Mouse (Mus musculus) CH12.LX (cell line): ENCODE data around the gene Prpf31. TPM values are rescaled to one million over a fixed set of nuclear protein-coding genes. Genes with fewer than 3 reads are reported as not detected.

Experiments
- DNase-seq: peaks from one replicate; pipeline ENCODE4 v3.0.0-alpha.2; 2013; ENCODE audit errors: extremely low read depth
- H3K27ac ChIP-seq: 2 replicates; pipeline ENCODE4 v1.5.1; 2012; ENCODE audit warnings: low read depth, mild to moderate bottlenecking, control low read depth, moderate library complexity; ENCODE audit not compliant: insufficient read depth
- H3K27me3 ChIP-seq: replicated peaks from 2 replicates; pipeline ENCODE3; 2012; ENCODE audit warnings: inconsistent platforms
- H3K36me3 ChIP-seq, 2 experiments: replicated peaks in 1 of 2; 2 replicates each; pipeline versions ENCODE3 to v1.6.1; 2012; ENCODE audit warnings: inconsistent platforms in 1 of 2, low read length in 1 of 2, mild to moderate bottlenecking in 1 of 2, mixed read lengths in 1 of 2, moderate library complexity in 1 of 2; ENCODE audit not compliant: control insufficient read depth in 1 of 2, insufficient read depth in 1 of 2
- H3K4me1 ChIP-seq, 2 experiments: 2 replicates each; pipeline ENCODE4 v1.6.1; 2012; ENCODE audit warnings: inconsistent platforms in 1 of 2, moderate library complexity in 1 of 2; ENCODE audit not compliant: insufficient read depth in 2 of 2, control insufficient read depth in 1 of 2
- H3K4me2 ChIP-seq: 2 replicates; pipeline ENCODE4 v1.6.1; 2012; ENCODE audit warnings: low read depth, mild to moderate bottlenecking, control low read depth; ENCODE audit not compliant: poor library complexity, insufficient read depth, severe bottlenecking
- H3K4me3 ChIP-seq, 3 experiments: fragments of 150-350 bp in 1 of 3; sonication (generic) in 1 of 3; replicated peaks in 1 of 3; 2 replicates each; pipeline versions ENCODE3 to v1.5.1; 2011 to 2012; ENCODE audit warnings: low read depth in 2 of 3, low read length in 2 of 3, mild to moderate bottlenecking in 2 of 3, moderate library complexity in 2 of 3, control low read depth in 1 of 3, improper control_type of control experiment in 1 of 3, inconsistent platforms in 1 of 3, mixed read lengths in 1 of 3; ENCODE audit not compliant: poor library complexity in 1 of 3
- H3K79me2 ChIP-seq: replicated peaks from 2 replicates; pipeline ENCODE4 v1.6.1; 2012; ENCODE audit warnings: mild to moderate bottlenecking, moderate library complexity; ENCODE audit not compliant: control insufficient read depth, poor library complexity, insufficient read depth, severe bottlenecking; ENCODE audit errors: extremely low read depth
- H3K9ac ChIP-seq: 2 replicates; pipeline ENCODE4 v1.6.1; 2012; ENCODE audit warnings: low read depth, mild to moderate bottlenecking, control low read depth, moderate library complexity; ENCODE audit not compliant: insufficient read depth
- H3K9me3 ChIP-seq: replicated peaks from 2 replicates; pipeline ENCODE3; 2012; ENCODE audit warnings: low read length, inconsistent platforms, mixed read lengths
- CHD1 ChIP-seq: IDR thresholded peaks from 2 replicates; pipeline ENCODE4 v1.6.1; 2012; ENCODE audit warnings: low read depth, low read length, improper control_type of control experiment, inconsistent platforms
- CHD2 ChIP-seq: IDR thresholded peaks from 2 replicates; pipeline ENCODE4 v1.6.1; 2011; ENCODE audit warnings: low read length, improper control_type of control experiment
- CTCF ChIP-seq, 2 experiments: IDR thresholded peaks in 1 of 2; conservative IDR thresholded peaks in 1 of 2; 2 replicates each; pipeline ENCODE4 v1.5.1; 2011 to 2012; ENCODE audit warnings: low read depth in 2 of 2, low read length in 2 of 2, improper control_type of control experiment in 1 of 2, inconsistent platforms in 1 of 2, mild to moderate bottlenecking in 1 of 2, moderate library complexity in 1 of 2
- E2F4 ChIP-seq: IDR thresholded peaks from 2 replicates; pipeline ENCODE4 v1.6.1; 2011; ENCODE audit warnings: low read depth, low read length, improper control_type of control experiment; ENCODE audit not compliant: insufficient replicate concordance
- ELF1 ChIP-seq: IDR thresholded peaks from 2 replicates; pipeline ENCODE4 v1.6.1; 2014; ENCODE audit warnings: low read depth, mild to moderate bottlenecking, inconsistent platforms, low read length, improper control_type of control experiment
- EP300 ChIP-seq: IDR thresholded peaks from 2 replicates; pipeline ENCODE4 v1.6.1; 2011; ENCODE audit warnings: low read length, improper control_type of control experiment
- ETS1 ChIP-seq: conservative IDR thresholded peaks from 2 replicates; pipeline ENCODE4 v1.6.1; 2012; ENCODE audit warnings: low read depth, mild to moderate bottlenecking, inconsistent platforms, low read length, improper control_type of control experiment, moderate library complexity
- GABPA ChIP-seq: IDR thresholded peaks from 2 replicates; pipeline ENCODE4 v1.6.1; 2012; ENCODE audit warnings: low read depth, low read length, improper control_type of control experiment, inconsistent platforms; ENCODE audit not compliant: insufficient replicate concordance
- IRF4 ChIP-seq: IDR thresholded peaks from 2 replicates; pipeline ENCODE4 v1.6.1; 2014; ENCODE audit warnings: low read depth, mild to moderate bottlenecking, inconsistent platforms, low read length, improper control_type of control experiment
- JUN ChIP-seq: IDR thresholded peaks from 2 replicates; pipeline ENCODE4 v1.6.1; 2011; ENCODE audit warnings: low read depth, mild to moderate bottlenecking, low read length, improper control_type of control experiment, moderate library complexity; ENCODE audit not compliant: insufficient read depth
- KAT2A ChIP-seq: IDR thresholded peaks from 2 replicates; pipeline ENCODE4 v1.6.1; 2012; ENCODE audit warnings: low read length, improper control_type of control experiment, inconsistent platforms; ENCODE audit not compliant: insufficient replicate concordance
- MAFK ChIP-seq: IDR thresholded peaks from 2 replicates; pipeline ENCODE4 v1.6.1; 2011; ENCODE audit warnings: low read length, improper control_type of control experiment; ENCODE audit not compliant: insufficient replicate concordance
- MAZ ChIP-seq: IDR thresholded peaks from 2 replicates; pipeline ENCODE4 v1.6.1; 2012; ENCODE audit warnings: low read depth, mild to moderate bottlenecking, inconsistent platforms, low read length, improper control_type of control experiment, moderate library complexity
- MEF2A ChIP-seq: IDR thresholded peaks from 2 replicates; pipeline ENCODE4 v1.6.1; 2014; ENCODE audit warnings: low read depth, mild to moderate bottlenecking, inconsistent platforms, low read length, improper control_type of control experiment, borderline replicate concordance
- MXI1 ChIP-seq: IDR thresholded peaks from 2 replicates; pipeline ENCODE4 v1.6.1; 2011; ENCODE audit warnings: mild to moderate bottlenecking, low read depth, low read length, improper control_type of control experiment
- MYC ChIP-seq: IDR thresholded peaks from 2 replicates; pipeline ENCODE4 v1.6.1; 2011; ENCODE audit warnings: low read depth, mild to moderate bottlenecking, improper control_type of control experiment, low read length
- NELFE ChIP-seq: IDR thresholded peaks from 2 replicates; pipeline ENCODE4 v1.6.1; 2011; ENCODE audit warnings: low read depth, low read length, improper control_type of control experiment
- PAX5 ChIP-seq: IDR thresholded peaks from 2 replicates; pipeline ENCODE4 v1.6.1; 2012; ENCODE audit warnings: low read length, inconsistent platforms, mixed read lengths
- POLR2A ChIP-seq: IDR thresholded peaks from 2 replicates; pipeline ENCODE4 v1.6.1; 2011; ENCODE audit warnings: low read depth, mild to moderate bottlenecking, improper control_type of control experiment, low read length
- POLR2AphosphoS2 ChIP-seq: IDR thresholded peaks from 2 replicates; pipeline ENCODE4 v1.6.1; 2011; ENCODE audit warnings: low read depth, low read length, improper control_type of control experiment
- RCOR1 ChIP-seq: conservative IDR thresholded peaks from 2 replicates; pipeline ENCODE4 v1.6.1; 2012; ENCODE audit warnings: low read depth, mild to moderate bottlenecking, inconsistent platforms, low read length, improper control_type of control experiment
- SMC3 ChIP-seq: IDR thresholded peaks from 2 replicates; pipeline ENCODE4 v1.6.1; 2011; ENCODE audit warnings: low read depth, low read length, improper control_type of control experiment
- TBP ChIP-seq: conservative IDR thresholded peaks from 2 replicates; pipeline ENCODE4 v1.6.1; 2011; ENCODE audit warnings: low read depth, low read length, improper control_type of control experiment
- USF1 ChIP-seq: IDR thresholded peaks from 2 replicates; pipeline ENCODE4 v1.6.1; 2014; ENCODE audit warnings: low read depth, mild to moderate bottlenecking, inconsistent platforms, low read length, improper control_type of control experiment
- USF2 ChIP-seq: conservative IDR thresholded peaks from 2 replicates; pipeline ENCODE4 v1.6.1; 2011; ENCODE audit warnings: low read depth, low read length, improper control_type of control experiment
- ZC3H11A ChIP-seq: IDR thresholded peaks from 2 replicates; pipeline ENCODE4 v1.6.1; 2012; ENCODE audit warnings: low read depth, mild to moderate bottlenecking, inconsistent platforms, low read length, improper control_type of control experiment
- ZKSCAN1 ChIP-seq: IDR thresholded peaks from 2 replicates; pipeline ENCODE4 v1.6.1; 2012; ENCODE audit warnings: low read depth, inconsistent platforms, low read length, improper control_type of control experiment, borderline replicate concordance
- ZMIZ1 ChIP-seq: IDR thresholded peaks from 2 replicates; pipeline ENCODE4 v1.6.1; 2012; ENCODE audit warnings: low read depth, mild to moderate bottlenecking, inconsistent platforms, low read length, improper control_type of control experiment
- ZNF384 ChIP-seq: IDR thresholded peaks from 2 replicates; pipeline ENCODE4 v1.6.1; 2012; ENCODE audit warnings: low read depth, low read length, improper control_type of control experiment, inconsistent platforms
- dilution Hi-C: fragments of 300-500 bp; cut with MboI; formaldehyde crosslinking; loops from 2 replicates; pipeline ENCODE4 v1.14.3; 2020; ENCODE audit warnings: low sequenced_read_pairs; ENCODE audit not compliant: extremely low pct_unique_long_range_greater_than_20kb, extremely low pct_ligation_motif_present
- in situ Hi-C: fragments of 300-500 bp; cut with MboI; formaldehyde crosslinking; loops from 3 replicates; pipeline ENCODE4 v1.14.3; 2019; ENCODE audit warnings: low sequenced_read_pairs, low pct_ligation_motif_present, low pct_unique_long_range_greater_than_20kb, mixed read lengths
- polyA plus RNA-seq: library from polyadenylated mRNA; unstranded; fragments of >175 nt; gene quantifications from 2 replicates; pipeline ENCODE4 v1.2.1, GENCODE M21; 2012; ENCODE audit warnings: low read depth; ENCODE audit not compliant: insufficient read length
- total RNA-seq, 2 experiments: library from RNA; depleted of rRNA; stranded (reverse); fragments of 300-350 nt in 1 of 2; fragments of >200 nt in 1 of 2; gene quantifications; 2 replicates each; pipeline ENCODE4 v1.2.3; 2012 to 2014

The Prpf31 gene
- total and polyA plus RNA-seq, 3 experiments, result 99.2 to 171 (median 117) TPM

- Histone ChIP-seq H3K27me3 (no peaks in the 10 kb centered on the region), H3K4me3 (no peak overlapping the region), H3K9me3 (no peaks in the 10 kb centered on the region), H3K36me3 (peaks cover 27 to 72% of the 10 kb centered on the region in 2 experiments), H3K4me1 (peaks cover 0 to 3% of the 10 kb centered on the region in 2 experiments; a peak in 1 of 4 replicates), H3K27ac (no peak overlapping the region), H3K79me2 (no peaks in the 10 kb centered on the region), H3K4me2 (no peak overlapping the region), H3K9ac (no peak overlapping the region)
- DNase-seq, result no peak
- dilution Hi-C loops, result no loop called here
- TF ChIP-seq CTCF (conservative IDR thresholded peaks at IDR 0.05 in 1 of 2, IDR thresholded peaks at IDR 0.05 in 1 of 2; ENCODE audit: low read depth in 2 of 2, low read length in 2 of 2) (no peak), E2F4 (no peak), EP300 (no peak), POLR2AphosphoS2 (no peak), MXI1 (no peak), MEF2A (no peak), RCOR1 (no peak), USF2 (no peak), POLR2A (no peak), CHD1 (no peak), MAFK (no peak), CHD2 (no peak), KAT2A (no peak), USF1 (no peak), PAX5 (no peak), TBP (no peak), JUN (no peak), NELFE (no peak)
- TF ChIP-seq, all 38 proteins: peak for 0
- in situ Hi-C loops, result no loop called here
Observed at GRCm38 (mm10) chr7:3684698-3685097, 54.9 kb downstream of the Prpf31 start.

GRCm38 (mm10) chr7:3685400-3686187 is 55.8 kb downstream of the Prpf31 start:
- peaks cover 27 to 77% of the 10 kb centered on the region in 2 experiments for H3K36me3 ChIP-seq
- dilution Hi-C loops, result no loop called here
- no peak overlapping the region for H3K4me3 ChIP-seq
- no peak for DNase-seq
- no peak overlapping the region for H3K27ac ChIP-seq
- in situ Hi-C loops, result no loop called here
- H3K79me2 ChIP-seq, result no peaks in the 10 kb centered on the region
- no peaks in the 10 kb centered on the region for H3K4me1 ChIP-seq
- no peak for TF ChIP-seq NELFE
- TF ChIP-seq ETS1, result no peak
- no peak for TF ChIP-seq ZNF384
- no peak for TF ChIP-seq MEF2A
- TF ChIP-seq ELF1, result no peak
- no peak for TF ChIP-seq CHD1
- TF ChIP-seq MAFK, result no peak
- TF ChIP-seq SMC3, result no peak
- no peak for TF ChIP-seq GABPA
- TF ChIP-seq ZMIZ1, result no peak
- TF ChIP-seq RCOR1, result no peak
- no peak for TF ChIP-seq IRF4
- TF ChIP-seq ZKSCAN1, result no peak
- TF ChIP-seq MAZ, result no peak
- no peak for TF ChIP-seq MYC
- TF ChIP-seq TBP, result no peak
- no peak for TF ChIP-seq JUN
- no peak for TF ChIP-seq CHD2
- no peak for TF ChIP-seq EP300
- TF ChIP-seq ZC3H11A, result no peak
- TF ChIP-seq, all 38 proteins: peak for 0
- Histone ChIP-seq H3K27me3 (no peaks in the 10 kb centered on the region), H3K4me2 (no peak overlapping the region), H3K9ac (no peak overlapping the region), H3K9me3 (no peaks in the 10 kb centered on the region)
